Mouse (Mus musculus) limb, embryonic 14.5 days (tissue): ENCODE results near the gene Plekha1. TPM values are rescaled to one million over a fixed set of nuclear protein-coding genes. Genes with fewer than 3 reads are reported as not detected.

Experiments
- ATAC-seq: fragments of 200-750 bp; cut with Nextera tagmentation; 2 replicates; pipeline ENCODE4 v1.8.0; 2017; ENCODE audit warnings: low read depth, moderate number of reproducible peaks, moderate TSS enrichment; ENCODE audit not compliant: low FRiP score
- DNase-seq: peaks from one replicate; pipeline ENCODE4 v3.0.0-alpha.2; 2015; ENCODE audit warnings: low spot score
- H3K27ac ChIP-seq: fragments of 300-500 bp; sonication (generic); replicated peaks from 2 replicates; pipeline ENCODE4 v1.5.1; 2014; ENCODE audit warnings: low read depth, mild to moderate bottlenecking, low read length, moderate library complexity, mixed read lengths
- H3K27me3 ChIP-seq: fragments of 300-500 bp; sonication (generic); 2 replicates; pipeline ENCODE4 v1.6.1; 2014; ENCODE audit warnings: low read length, mixed read lengths; ENCODE audit not compliant: control insufficient read depth, insufficient read depth
- H3K36me3 ChIP-seq: fragments of 300-500 bp; sonication (generic); 2 replicates; pipeline ENCODE4 v1.6.1; 2014; ENCODE audit warnings: mild to moderate bottlenecking, low read length, moderate library complexity, mixed read lengths; ENCODE audit not compliant: control insufficient read depth, insufficient read depth
- H3K4me1 ChIP-seq: fragments of 300-500 bp; sonication (generic); 2 replicates; pipeline ENCODE4 v1.6.1; 2014; ENCODE audit warnings: antibody characterized with exemption, low read length, mixed read lengths; ENCODE audit not compliant: control insufficient read depth, insufficient read depth
- H3K4me2 ChIP-seq: fragments of 300-500 bp; sonication (generic); replicated peaks from 2 replicates; pipeline ENCODE4 v1.6.1; 2014; ENCODE audit warnings: low read depth, mild to moderate bottlenecking, low read length, moderate library complexity; ENCODE audit not compliant: severe bottlenecking
- H3K4me3 ChIP-seq: fragments of 300-500 bp; sonication (generic); replicated peaks from 2 replicates; pipeline ENCODE4 v1.5.1; 2014; ENCODE audit warnings: low read length
- H3K9ac ChIP-seq: fragments of 300-500 bp; sonication (generic); 2 replicates; pipeline ENCODE4 v1.6.1; 2014; ENCODE audit warnings: mild to moderate bottlenecking, low read depth, low read length, moderate library complexity; ENCODE audit not compliant: severe bottlenecking
- H3K9me3 ChIP-seq: fragments of 300-500 bp; sonication (generic); 2 replicates; pipeline ENCODE4 v1.6.1; 2016; ENCODE audit warnings: low read length; ENCODE audit not compliant: control insufficient read depth
- POLR2A ChIP-seq: fragments of 200-500 bp; IDR thresholded peaks from 2 replicates; pipeline ENCODE4 v1.8.0; 2012; ENCODE audit warnings: inconsistent platforms, mild to moderate bottlenecking, moderate library complexity, borderline replicate concordance; ENCODE audit not compliant: insufficient read depth, insufficient read length; ENCODE audit errors: extremely low read depth
- WGBS: fragments of 180-500 bp; shearing (Covaris S2); extraction: QIAGEN DNeasy Blood & Tissue Kit; methylation state at CpG from one replicate; pipeline ENCODE4 v1.1.7; 2014; 5-methylcytosine and 5-hydroxymethylcytosine counted together
- polyA plus RNA-seq, 2 experiments: library from polyadenylated mRNA; depleted of rRNA in 1 of 2; stranded (reverse) in 1 of 2; unstranded in 1 of 2; fragments of >200 nt; fragmentation: Nextera tagmentation in 1 of 2; extraction: Ambion mirVana in 1 of 2; gene quantifications; 2 replicates each; pipeline versions ENCODE4 v1.2.1 to v1.2.3; 2012 to 2014

The Plekha1 gene
- polyA plus RNA-seq, 2 experiments: 34.8 to 47.9 TPM

DNA sequence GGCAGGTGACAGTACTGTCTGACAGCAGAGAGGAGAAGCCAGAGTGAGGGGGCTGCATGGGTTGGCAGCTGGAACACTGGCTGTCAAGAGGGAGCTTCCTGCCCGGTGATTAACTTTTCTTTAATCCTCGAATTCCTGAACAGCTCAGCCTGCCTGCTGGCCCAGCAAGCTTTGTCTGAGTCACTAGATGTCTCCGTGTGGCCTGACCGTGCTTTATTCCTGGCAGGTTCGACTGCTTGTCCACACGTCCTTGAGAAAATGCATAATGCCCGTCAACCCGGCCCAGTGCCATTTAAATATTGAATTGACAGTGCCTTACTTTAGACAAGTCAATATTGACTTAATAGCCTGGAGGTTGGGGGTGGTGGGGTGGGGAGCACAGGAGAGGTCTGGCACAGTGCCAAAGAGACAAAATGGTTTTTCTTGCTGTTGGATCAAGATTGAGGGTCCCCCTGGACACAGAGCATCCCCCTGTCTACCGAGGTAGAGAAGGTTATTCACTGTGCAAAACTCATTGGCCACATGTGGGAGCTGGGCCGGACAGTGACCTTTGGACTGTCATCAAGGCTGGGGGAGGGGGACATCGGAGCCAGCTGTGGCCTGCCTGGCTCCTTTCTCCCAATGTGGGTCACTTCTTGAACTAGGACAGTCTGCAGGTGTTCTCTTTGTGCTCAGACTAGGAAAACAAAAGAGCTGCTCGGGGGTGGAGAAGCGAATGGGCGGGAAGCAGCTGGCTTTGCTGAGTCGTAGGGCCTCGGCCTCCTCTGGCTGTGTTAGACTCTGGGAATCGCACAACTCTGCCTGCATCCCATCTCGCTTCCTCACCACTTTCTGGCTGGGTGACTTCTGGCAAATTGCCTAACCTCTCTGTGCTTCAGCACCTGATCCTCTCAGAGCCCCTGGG lies 30.3 kb upstream of the Plekha1 start:
- Histone ChIP-seq H3K36me3 (no peaks in the 10 kb centered on the region), H3K9me3 (no peaks in the 10 kb centered on the region), H3K27ac (no peak overlapping the region), H3K27me3 (no peaks in the 10 kb centered on the region), H3K4me1 (peaks cover 5% of the 10 kb centered on the region; the same call in 1 of the 2 replicates), H3K4me2 (no peak overlapping the region), H3K4me3 (no peak overlapping the region), H3K9ac (no peak overlapping the region)
- peak; percentile 45 for DNase-seq
- ATAC-seq: no peak
- TF ChIP-seq POLR2A: no peak
- 34% methylated on average over 18 of the region's 18 CpGs for WGBS

DNA sequence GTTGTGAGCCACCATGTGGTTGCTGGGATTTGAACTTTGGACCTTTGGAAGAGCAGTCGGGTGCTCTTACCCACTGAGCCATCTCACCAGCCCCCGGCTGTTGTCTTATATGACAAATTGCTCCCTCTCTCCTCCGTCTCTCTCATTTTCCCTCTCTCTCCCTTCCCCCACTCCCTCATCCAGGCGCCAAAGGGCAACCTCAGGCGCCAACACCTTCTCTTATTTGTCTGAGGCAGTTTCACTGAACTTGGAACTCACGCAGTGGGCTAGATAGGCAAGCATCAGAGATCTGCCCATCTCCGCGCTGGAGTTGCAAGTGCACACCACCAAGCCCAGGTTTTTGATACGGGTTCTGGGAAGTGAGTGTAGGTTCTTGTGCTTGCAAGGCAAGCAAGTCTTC lies 29.5 kb upstream of the Plekha1 start:
- DNase-seq: no peak
- 84% methylated on average over 9 of the region's 9 CpGs for WGBS
- no peaks in the 10 kb centered on the region for H3K27me3 ChIP-seq
- no peak for ATAC-seq
- no peak overlapping the region for H3K4me2 ChIP-seq
- H3K36me3 ChIP-seq: no peaks in the 10 kb centered on the region
- TF ChIP-seq POLR2A: no peak
- peaks cover 5% of the 10 kb centered on the region; the same call in 1 of the 2 replicates for H3K4me1 ChIP-seq
- no peak overlapping the region for H3K9ac ChIP-seq
- H3K9me3 ChIP-seq: no peaks in the 10 kb centered on the region
- H3K4me3 ChIP-seq: no peak overlapping the region
- no peak overlapping the region for H3K27ac ChIP-seq

DNA sequence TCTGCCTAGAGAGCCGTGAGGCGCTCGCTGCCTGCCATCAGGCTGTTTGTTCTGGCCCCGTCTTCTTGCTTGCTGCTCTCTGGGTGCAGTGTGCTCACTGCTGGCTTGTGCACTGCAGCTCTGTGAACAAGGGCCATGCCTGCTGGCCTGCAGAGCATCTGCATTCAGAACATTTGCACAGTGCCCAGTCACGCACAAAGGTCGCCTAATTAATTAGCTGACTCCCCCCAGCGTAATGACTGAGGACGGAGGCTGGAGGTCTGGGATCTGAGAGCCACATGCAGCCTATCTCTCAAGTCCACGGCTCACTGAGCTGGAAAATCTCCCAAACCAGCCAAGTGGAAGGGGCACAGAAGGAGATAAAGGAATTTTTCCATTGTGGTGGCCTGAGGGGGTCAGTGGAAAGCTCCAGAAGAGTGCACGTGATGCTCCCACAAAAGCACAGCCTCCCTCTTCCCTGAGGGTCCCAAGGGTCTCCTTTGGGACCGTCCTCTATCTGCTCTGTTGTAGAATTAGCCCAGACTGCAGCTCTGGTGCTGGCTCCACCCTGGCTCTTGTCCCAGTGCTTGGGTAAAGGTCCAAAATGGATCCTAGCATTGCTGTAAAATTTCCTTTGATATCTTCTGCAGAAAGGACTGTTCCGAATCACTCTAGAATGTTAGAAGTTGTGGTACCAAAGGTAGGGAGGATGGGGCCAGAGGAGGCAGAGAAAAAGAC lies 27.5 kb upstream of the Plekha1 start:
- TF ChIP-seq POLR2A: no peak
- WGBS: 46% methylated on average over 12 of the region's 12 CpGs
- Histone ChIP-seq H3K4me3 (no peak overlapping the region), H3K4me1 (peaks cover 5% of the 10 kb centered on the region; the same call in 1 of the 2 replicates), H3K27me3 (no peaks in the 10 kb centered on the region), H3K9ac (no peak overlapping the region; the same call in 1 of the 2 replicates), H3K36me3 (no peaks in the 10 kb centered on the region), H3K27ac (no peak overlapping the region), H3K4me2 (no peak overlapping the region), H3K9me3 (no peaks in the 10 kb centered on the region)
- ATAC-seq (no peak), DNase-seq (no peak)

DNA sequence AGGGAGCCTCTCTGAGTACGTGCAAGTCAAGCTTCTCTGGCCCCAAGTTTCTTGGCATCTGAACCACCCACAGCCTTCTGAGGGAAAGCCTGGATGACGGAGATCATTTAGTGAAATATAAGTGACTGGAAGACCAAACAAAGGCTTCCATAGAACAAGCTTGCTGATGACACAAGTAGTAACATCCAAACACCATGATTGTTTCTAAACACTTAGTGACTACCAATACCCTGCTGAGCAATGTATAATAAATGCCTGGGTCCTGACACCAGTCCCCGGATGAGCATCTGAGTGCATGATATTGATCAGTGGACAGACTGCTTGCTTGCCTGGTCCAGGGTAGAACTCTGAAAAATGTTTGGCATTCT lies 26.9 kb upstream of the Plekha1 start:
- no peak for ATAC-seq
- no peak for DNase-seq
- Histone ChIP-seq H3K9ac (no peak overlapping the region), H3K9me3 (no peaks in the 10 kb centered on the region), H3K4me2 (no peak overlapping the region), H3K4me1 (peaks cover 5% of the 10 kb centered on the region; the same call in 1 of the 2 replicates), H3K36me3 (no peaks in the 10 kb centered on the region), H3K27me3 (no peaks in the 10 kb centered on the region), H3K27ac (no peak overlapping the region), H3K4me3 (no peak overlapping the region)
- no peak for TF ChIP-seq POLR2A
- 85% methylated on average over 3 of the region's 3 CpGs for WGBS

DNA sequence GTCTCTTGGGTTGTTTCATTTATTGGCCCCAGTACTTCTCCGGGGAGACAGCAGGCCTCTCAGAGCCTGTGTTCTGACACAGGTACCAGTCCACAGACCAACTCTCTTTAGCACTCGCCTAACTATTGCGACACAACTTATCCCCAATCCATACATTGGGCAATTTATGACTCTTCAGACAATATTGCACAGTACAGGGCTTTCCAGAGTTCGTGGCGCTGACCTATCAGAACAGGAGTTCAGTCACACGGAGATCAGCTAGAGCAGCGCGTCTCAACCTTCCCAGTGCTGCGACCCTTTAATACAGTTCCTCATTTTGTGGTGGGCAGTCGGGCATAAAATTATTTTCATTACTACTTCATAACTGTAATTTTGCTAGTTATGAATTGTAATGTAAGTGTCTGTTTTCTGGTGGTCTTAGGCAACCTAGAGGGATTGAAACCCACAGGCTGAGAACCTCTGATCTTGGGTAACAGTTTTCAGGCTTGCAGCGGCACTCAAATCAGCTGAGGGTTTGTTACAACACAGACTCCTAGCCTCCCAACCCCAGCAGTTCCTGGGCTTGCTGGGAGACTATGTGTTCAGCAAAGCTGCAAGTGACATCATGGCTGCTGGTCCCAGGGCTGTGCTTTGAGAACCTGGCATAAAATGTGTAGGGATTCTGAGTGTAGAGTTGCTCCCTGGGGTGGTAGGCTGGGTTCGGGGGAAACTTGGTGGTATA lies 26.0 kb upstream of the Plekha1 start:
- Histone ChIP-seq H3K4me1 (peaks cover 5% of the 10 kb centered on the region; the same call in 1 of the 2 replicates), H3K27me3 (no peaks in the 10 kb centered on the region), H3K9ac (no peak overlapping the region), H3K27ac (no peak overlapping the region), H3K9me3 (no peaks in the 10 kb centered on the region), H3K4me3 (no peak overlapping the region), H3K36me3 (no peaks in the 10 kb centered on the region), H3K4me2 (no peak overlapping the region)
- ATAC-seq (no peak), DNase-seq (no peak)
- WGBS: 88% methylated on average over 12 of the region's 12 CpGs
- no peak for TF ChIP-seq POLR2A
